Mouse (Mus musculus) CH12.LX (cell line): ENCODE data around the gene Scg5.

Experiments used
- BHLHE40 ChIP-seq: IDR thresholded peaks from 2 replicates; pipeline ENCODE4 v1.6.1; 2011; ENCODE audit warnings: mild to moderate bottlenecking, low read depth, low read length, improper control_type of control experiment
- CTCF ChIP-seq, 2 experiments: IDR thresholded peaks in 1 of 2; conservative IDR thresholded peaks in 1 of 2; 2 replicates each; pipeline ENCODE4 v1.5.1; 2011 to 2012; ENCODE audit warnings: low read depth in 2 of 2, low read length in 2 of 2, improper control_type of control experiment in 1 of 2, inconsistent platforms in 1 of 2, mild to moderate bottlenecking in 1 of 2, moderate library complexity in 1 of 2
- EP300 ChIP-seq: IDR thresholded peaks from 2 replicates; pipeline ENCODE4 v1.6.1; 2011; ENCODE audit warnings: low read length, improper control_type of control experiment
- MAFK ChIP-seq: IDR thresholded peaks from 2 replicates; pipeline ENCODE4 v1.6.1; 2011; ENCODE audit warnings: low read length, improper control_type of control experiment; ENCODE audit not compliant: insufficient replicate concordance
- MAX ChIP-seq: IDR thresholded peaks from 2 replicates; pipeline ENCODE4 v1.6.1; 2011; ENCODE audit warnings: low read length, improper control_type of control experiment
- MAZ ChIP-seq: IDR thresholded peaks from 2 replicates; pipeline ENCODE4 v1.6.1; 2012; ENCODE audit warnings: low read depth, mild to moderate bottlenecking, inconsistent platforms, low read length, improper control_type of control experiment, moderate library complexity
- MEF2A ChIP-seq: IDR thresholded peaks from 2 replicates; pipeline ENCODE4 v1.6.1; 2014; ENCODE audit warnings: low read depth, mild to moderate bottlenecking, inconsistent platforms, low read length, improper control_type of control experiment, borderline replicate concordance
- MXI1 ChIP-seq: IDR thresholded peaks from 2 replicates; pipeline ENCODE4 v1.6.1; 2011; ENCODE audit warnings: mild to moderate bottlenecking, low read depth, low read length, improper control_type of control experiment
- POLR2A ChIP-seq: IDR thresholded peaks from 2 replicates; pipeline ENCODE4 v1.6.1; 2011; ENCODE audit warnings: low read depth, mild to moderate bottlenecking, improper control_type of control experiment, low read length
- SMC3 ChIP-seq: IDR thresholded peaks from 2 replicates; pipeline ENCODE4 v1.6.1; 2011; ENCODE audit warnings: low read depth, low read length, improper control_type of control experiment
- TBP ChIP-seq: conservative IDR thresholded peaks from 2 replicates; pipeline ENCODE4 v1.6.1; 2011; ENCODE audit warnings: low read depth, low read length, improper control_type of control experiment
- ZC3H11A ChIP-seq: IDR thresholded peaks from 2 replicates; pipeline ENCODE4 v1.6.1; 2012; ENCODE audit warnings: low read depth, mild to moderate bottlenecking, inconsistent platforms, low read length, improper control_type of control experiment
- ZNF384 ChIP-seq: IDR thresholded peaks from 2 replicates; pipeline ENCODE4 v1.6.1; 2012; ENCODE audit warnings: low read depth, low read length, improper control_type of control experiment, inconsistent platforms

GRCm38 (mm10) chr2:113806851-113807577 lies 21.9 kb downstream of the Scg5 start:
- TF ChIP-seq MXI1 = no peak
- no peak for TF ChIP-seq ZNF384
- no peak for TF ChIP-seq CTCF (conservative IDR thresholded peaks at IDR 0.05 in 1 of 2, IDR thresholded peaks at IDR 0.05 in 1 of 2; ENCODE audit: low read depth in 2 of 2, low read length in 2 of 2)
- no peak for TF ChIP-seq POLR2A
- TF ChIP-seq MAX = no peak
- no peak for TF ChIP-seq MAFK
- no peak for TF ChIP-seq BHLHE40
- no peak for TF ChIP-seq EP300
- no peak for TF ChIP-seq MAZ
- TF ChIP-seq TBP = no peak
- TF ChIP-seq ZC3H11A = no peak
- no peak for TF ChIP-seq SMC3
- no peak for TF ChIP-seq MEF2A
